Mouse (Mus musculus) ES-Bruce4 (cell line): ENCODE data around the gene Ly6g6d.

ENCODE experiments used
- CTCF ChIP-seq: IDR thresholded peaks from one replicate; pipeline ENCODE4 v1.8.1; 2011; ENCODE audit warnings: low read depth, low read length
- EP300 ChIP-seq: IDR thresholded peaks from 2 replicates; pipeline ENCODE4 v1.6.1; 2011; ENCODE audit warnings: low read depth, low read length; ENCODE audit not compliant: insufficient read depth
- POLR2A ChIP-seq: IDR thresholded peaks from one replicate; pipeline ENCODE4 v1.8.1; 2011; ENCODE audit warnings: low read length; ENCODE audit not compliant: insufficient read depth

- no peak for TF ChIP-seq CTCF
- TF ChIP-seq EP300: peak; percentile 83
- no peak for TF ChIP-seq POLR2A
Measured at GRCm38 (mm10) chr17:35076507-35077176, 1.2 kb downstream of the Ly6g6d start, which contains the start of gene Ly6g6e.
